Mouse (Mus musculus) myocyte (in vitro differentiated cells): ENCODE data around the gene Adamts15.

Experiments used
- MAX ChIP-seq: IDR thresholded peaks from one replicate; pipeline ENCODE4 v1.6.1; 2011; ENCODE audit warnings: low read depth, mild to moderate bottlenecking, control low read depth
- POLR2A ChIP-seq: IDR thresholded peaks from one replicate; pipeline ENCODE4 v1.6.1; 2011; ENCODE audit warnings: low read depth, mild to moderate bottlenecking, control low read depth, moderate library complexity; ENCODE audit not compliant: insufficient read length
- TCF12 ChIP-seq: IDR thresholded peaks from one replicate; pipeline ENCODE4 v1.6.1; 2011; ENCODE audit warnings: mild to moderate bottlenecking, control low read depth; ENCODE audit not compliant: poor library complexity, insufficient read depth, severe bottlenecking
- USF1 ChIP-seq: IDR thresholded peaks from one replicate; pipeline ENCODE4 v1.6.1; 2011; ENCODE audit warnings: low read depth, mild to moderate bottlenecking, control low read depth, moderate library complexity

DNA sequence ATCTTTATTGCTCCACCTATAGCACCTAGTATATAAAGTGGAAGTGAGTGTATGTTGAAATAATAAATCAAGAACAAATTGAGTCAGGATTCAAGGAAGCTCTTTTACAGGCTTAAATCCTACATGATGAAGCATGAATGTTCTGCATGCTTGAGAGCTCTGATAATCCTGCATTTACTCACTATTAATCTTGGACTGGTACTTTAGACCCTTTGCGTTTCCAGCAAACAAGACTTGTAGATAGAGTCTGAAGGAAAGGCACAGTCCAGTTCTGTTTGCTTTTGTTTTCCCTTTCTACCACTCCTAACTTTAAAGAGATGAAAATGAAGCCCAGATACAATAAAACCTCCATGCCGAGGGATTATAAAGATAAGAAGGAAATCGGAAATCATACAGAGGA is 45.7 kb downstream of the Adamts15 start:
- TF ChIP-seq USF1 = no peak
- no peak for TF ChIP-seq POLR2A
- no peak for TF ChIP-seq TCF12
- no peak for TF ChIP-seq MAX
